Mouse (Mus musculus) CH12.LX (cell line): ENCODE results near the gene Calm4.

Experiments used
- CHD2 ChIP-seq: IDR thresholded peaks from 2 replicates; pipeline ENCODE4 v1.6.1; 2011; ENCODE audit warnings: low read length, improper control_type of control experiment
- CTCF ChIP-seq, 2 experiments: IDR thresholded peaks in 1 of 2; conservative IDR thresholded peaks in 1 of 2; 2 replicates each; pipeline ENCODE4 v1.5.1; 2011 to 2012; ENCODE audit warnings: low read depth in 2 of 2, low read length in 2 of 2, improper control_type of control experiment in 1 of 2, inconsistent platforms in 1 of 2, mild to moderate bottlenecking in 1 of 2, moderate library complexity in 1 of 2
- EP300 ChIP-seq: IDR thresholded peaks from 2 replicates; pipeline ENCODE4 v1.6.1; 2011; ENCODE audit warnings: low read length, improper control_type of control experiment
- GABPA ChIP-seq: IDR thresholded peaks from 2 replicates; pipeline ENCODE4 v1.6.1; 2012; ENCODE audit warnings: low read depth, low read length, improper control_type of control experiment, inconsistent platforms; ENCODE audit not compliant: insufficient replicate concordance
- HCFC1 ChIP-seq: IDR thresholded peaks from 2 replicates; pipeline ENCODE4 v1.6.1; 2012; ENCODE audit warnings: low read depth, mild to moderate bottlenecking, inconsistent platforms, low read length, improper control_type of control experiment
- MAFK ChIP-seq: IDR thresholded peaks from 2 replicates; pipeline ENCODE4 v1.6.1; 2011; ENCODE audit warnings: low read length, improper control_type of control experiment; ENCODE audit not compliant: insufficient replicate concordance
- MAX ChIP-seq: IDR thresholded peaks from 2 replicates; pipeline ENCODE4 v1.6.1; 2011; ENCODE audit warnings: low read length, improper control_type of control experiment
- NRF1 ChIP-seq: IDR thresholded peaks from 2 replicates; pipeline ENCODE4 v1.6.1; 2014; ENCODE audit warnings: low read depth, mild to moderate bottlenecking, inconsistent platforms, low read length, improper control_type of control experiment, moderate library complexity
- POLR2A ChIP-seq: IDR thresholded peaks from 2 replicates; pipeline ENCODE4 v1.6.1; 2011; ENCODE audit warnings: low read depth, mild to moderate bottlenecking, improper control_type of control experiment, low read length
- TCF12 ChIP-seq: IDR thresholded peaks from 2 replicates; pipeline ENCODE4 v1.6.1; 2014; ENCODE audit warnings: low read depth, mild to moderate bottlenecking, inconsistent platforms, low read length, improper control_type of control experiment
- UBTF ChIP-seq: IDR thresholded peaks from 2 replicates; pipeline ENCODE4 v1.6.1; 2012; ENCODE audit warnings: low read depth, mild to moderate bottlenecking, inconsistent platforms, low read length, improper control_type of control experiment, moderate library complexity
- USF1 ChIP-seq: IDR thresholded peaks from 2 replicates; pipeline ENCODE4 v1.6.1; 2014; ENCODE audit warnings: low read depth, mild to moderate bottlenecking, inconsistent platforms, low read length, improper control_type of control experiment
- ZNF384 ChIP-seq: IDR thresholded peaks from 2 replicates; pipeline ENCODE4 v1.6.1; 2012; ENCODE audit warnings: low read depth, low read length, improper control_type of control experiment, inconsistent platforms

- no peak for TF ChIP-seq CTCF (conservative IDR thresholded peaks at IDR 0.05 in 1 of 2, IDR thresholded peaks at IDR 0.05 in 1 of 2; ENCODE audit: low read depth in 2 of 2, low read length in 2 of 2)
- no peak for TF ChIP-seq POLR2A
- no peak for TF ChIP-seq CHD2
- no peak for TF ChIP-seq HCFC1
- TF ChIP-seq UBTF, result no peak
- TF ChIP-seq ZNF384, result no peak
- TF ChIP-seq TCF12, result no peak
- no peak for TF ChIP-seq MAX
- no peak for TF ChIP-seq USF1
- no peak for TF ChIP-seq NRF1
- TF ChIP-seq GABPA, result no peak
- no peak for TF ChIP-seq EP300
- TF ChIP-seq MAFK, result no peak
Observed at GRCm38 (mm10) chr13:3865648-3866354, 28.2 kb downstream of the Calm4 start.
